Mouse (Mus musculus) left cerebral cortex, postnatal 25 days (tissue): ENCODE data around the gene St6gal1. TPM values are rescaled to one million over a fixed set of nuclear protein-coding genes. Genes with fewer than 3 reads are reported as not detected.

Source experiments
- DNase-seq, 2 experiments: peaks; one replicate each; pipeline ENCODE4 v3.0.0; 2022; ENCODE audit warnings: low spot score in 2 of 2, mixed read lengths in 1 of 2
- intact Hi-C: fragments of 180-260 bp; cut with DNase I; formaldehyde crosslinking; loops from one replicate; pipeline ENCODE4 v1.15.1; 2025
- total RNA-seq, 2 experiments: library from RNA; stranded (reverse); gene quantifications; 2 replicates each; pipeline ENCODE4 v1.2.3; 2021

St6gal1 gene
- total RNA-seq, 2 experiments from 2014 or later: 13.1 to 13.5 TPM

DNA sequence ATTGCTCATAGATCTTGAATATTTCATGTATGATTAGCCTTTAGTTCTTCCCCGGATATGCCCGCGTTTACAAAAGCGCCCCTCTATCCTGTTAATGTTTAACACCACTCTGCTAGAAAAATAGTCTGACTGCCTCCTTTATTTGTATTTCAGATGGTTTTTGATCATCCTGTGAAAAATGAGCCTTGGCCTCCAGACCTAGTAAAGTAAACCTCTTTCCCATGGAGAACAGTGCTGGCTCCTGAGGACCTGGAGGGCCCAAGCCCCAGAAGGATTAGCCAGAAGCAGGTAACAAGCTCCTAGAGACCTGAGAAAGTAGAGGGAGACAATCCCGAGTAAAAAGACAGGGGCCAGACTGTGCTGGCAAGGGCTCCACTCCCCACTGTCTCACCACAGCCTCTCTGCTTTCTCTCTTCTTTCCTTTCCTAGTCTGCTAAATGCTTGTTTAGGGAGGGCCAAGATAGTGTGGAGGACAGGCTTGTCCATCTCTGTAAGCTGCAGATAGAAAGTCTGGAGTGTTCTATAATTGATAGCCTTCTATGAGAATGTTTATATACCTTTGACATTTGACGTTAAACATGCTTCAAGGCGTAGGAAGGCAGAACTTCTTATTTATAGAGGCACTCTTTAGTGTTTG lies 93.0 kb downstream of the St6gal1 start:
- DNase-seq: no peak
- intact Hi-C loops: no loop called here

GRCm38 (mm10) chr16:23320025-23320424 lies 95.5 kb downstream of the St6gal1 start:
- intact Hi-C loops: no loop called here

GRCm38 (mm10) chr16:23320579-23320978 lies 96.0 kb downstream of the St6gal1 start:
- DNase-seq: peak in 1 of 2 experiments; percentile 26
- intact Hi-C loops: no loop called here

More at GRCm38 (mm10) chr16:23320025-23320424, 95.5 kb downstream of the St6gal1 start:
- peak in 1 of 2 experiments; percentile 16 for DNase-seq

DNA sequence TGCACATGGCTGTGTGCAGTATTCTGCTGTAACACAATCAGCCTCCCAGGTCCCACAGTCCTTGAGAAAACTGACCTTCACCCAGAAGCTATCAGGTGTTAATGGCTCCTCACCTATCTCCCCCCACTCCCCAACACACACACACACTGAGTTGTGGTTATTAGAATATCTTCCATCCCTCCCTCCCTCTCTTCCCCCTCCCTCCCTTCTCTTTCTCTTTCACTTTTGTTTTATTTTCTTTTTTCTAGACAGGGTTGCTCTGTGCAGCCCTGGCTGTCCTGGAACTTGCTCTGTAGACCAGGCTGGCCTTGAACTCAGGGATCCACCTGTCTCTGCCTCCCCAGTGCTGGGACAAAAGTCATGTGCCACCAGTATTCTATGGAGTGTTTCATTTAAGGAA lies 97.9 kb downstream of the St6gal1 start:
- intact Hi-C loops: no loop called here

GRCm38 (mm10) chr16:23323915-23324314 lies 99.4 kb downstream of the St6gal1 start:
- intact Hi-C loops: no loop called here
- DNase-seq: no peak

More for the DNA sequence above, 97.9 kb downstream of the St6gal1 start:
- no peak for DNase-seq

- intact Hi-C loops: no loop called here
- no peak for DNase-seq
Observed at GRCm38 (mm10) chr16:23324867-23325650, 100.5 kb downstream of the St6gal1 start.

DNA sequence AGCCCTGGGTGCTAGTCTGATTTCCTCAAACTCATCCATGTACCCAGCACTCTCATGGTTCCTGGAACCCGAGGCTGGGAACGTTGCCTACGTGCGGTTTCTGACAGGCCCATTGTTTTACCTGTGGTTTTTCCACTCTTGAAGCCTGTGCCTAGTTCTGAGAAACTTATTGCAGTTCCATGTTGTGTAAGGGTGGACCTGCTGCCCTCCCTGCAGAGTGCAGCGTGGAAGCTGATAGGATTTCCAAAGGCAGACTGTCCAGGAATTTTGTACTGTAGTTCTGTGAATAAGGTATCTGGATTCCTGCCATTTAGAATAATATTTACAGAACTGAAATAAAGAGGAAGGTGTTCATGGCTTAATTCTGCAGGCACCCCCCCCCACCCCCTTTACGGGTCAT lies 102.1 kb downstream of the St6gal1 start:
- intact Hi-C loops: no loop called here

DNA sequence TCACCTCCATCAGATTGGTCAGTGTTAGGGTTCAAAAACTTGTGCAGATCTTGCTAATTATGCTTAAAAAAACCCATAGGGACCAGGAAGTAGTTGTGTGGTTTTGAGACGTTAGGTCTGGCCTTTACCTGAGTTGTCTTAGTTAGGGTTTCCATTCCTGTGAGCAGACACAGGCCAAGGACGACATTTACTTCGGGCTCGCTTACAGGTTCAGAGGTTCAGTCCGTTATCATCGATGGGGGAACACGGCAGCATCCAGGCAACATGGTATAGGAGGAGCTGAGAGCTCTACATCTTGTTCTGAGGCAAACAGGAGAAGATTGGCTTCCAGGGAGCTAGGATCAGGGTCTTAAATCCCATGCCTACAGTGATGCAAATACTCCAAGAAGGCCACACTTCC lies 102.7 kb downstream of the St6gal1 start:
- intact Hi-C loops: no loop called here
- no peak for DNase-seq

More for the DNA sequence above, 102.1 kb downstream of the St6gal1 start:
- DNase-seq: no peak

GRCm38 (mm10) chr16:23328201-23328600 lies 103.7 kb downstream of the St6gal1 start:
- no peak for DNase-seq
- intact Hi-C loops: no loop called here

- intact Hi-C loops: no loop called here
- no peak for DNase-seq
Observed at GRCm38 (mm10) chr16:23332136-23332535, 107.6 kb downstream of the St6gal1 start.

- no peak for DNase-seq
- intact Hi-C loops: no loop called here
Observed at GRCm38 (mm10) chr16:23332686-23333085, 108.1 kb downstream of the St6gal1 start.

DNA sequence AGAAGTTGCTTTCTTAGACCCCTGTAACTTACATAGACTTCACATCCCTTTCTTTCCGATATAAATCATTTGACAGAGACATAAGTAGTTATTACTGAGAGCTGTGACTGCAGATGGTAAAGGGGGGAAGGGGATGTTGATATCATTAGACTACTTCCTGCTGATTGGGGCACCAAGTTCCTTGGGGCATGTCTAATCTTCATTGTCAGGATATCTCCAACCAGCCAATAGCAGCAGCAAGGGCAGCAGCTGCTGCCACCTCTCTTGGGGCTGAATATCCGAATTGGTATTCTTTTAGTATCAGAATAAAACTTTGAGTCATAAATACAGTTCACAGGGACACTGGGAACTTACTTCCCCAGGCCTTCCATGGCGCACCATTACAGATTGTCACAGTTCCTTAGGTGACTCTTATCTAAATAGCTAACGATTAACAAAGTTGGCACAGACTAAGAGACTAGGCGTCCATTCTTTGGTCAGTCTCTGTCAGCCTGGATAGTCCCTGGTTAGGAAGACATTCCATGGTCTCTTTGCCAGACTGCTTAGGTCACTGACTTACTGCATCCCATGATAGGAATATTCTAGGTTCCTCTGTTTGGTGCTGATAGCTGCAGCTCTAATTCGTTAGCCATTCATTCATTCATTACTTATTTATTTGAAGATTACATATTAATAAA lies 109.5 kb downstream of the St6gal1 start:
- DNase-seq: no peak
- intact Hi-C loops: no loop called here

DNA sequence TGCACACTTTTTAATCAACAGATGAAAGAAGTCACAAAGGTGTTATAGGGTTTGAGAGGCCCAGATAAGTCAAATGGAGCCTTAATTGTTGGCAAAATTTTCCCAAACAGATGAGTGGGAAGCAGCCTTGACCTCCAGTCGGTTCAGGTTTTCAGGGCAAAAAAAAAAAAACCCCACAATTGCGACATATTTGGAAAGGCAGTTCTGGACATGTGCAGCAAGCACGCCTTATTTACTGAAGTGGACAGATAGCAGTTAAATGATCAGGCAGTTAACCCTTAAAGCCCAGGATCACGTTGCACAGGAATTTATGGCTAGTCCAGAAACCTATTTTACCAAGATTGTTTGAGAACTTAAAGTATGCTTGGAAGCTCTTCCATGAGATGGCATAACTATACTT lies 112.8 kb downstream of the St6gal1 start:
- DNase-seq: no peak
- intact Hi-C loops: no loop called here

- intact Hi-C loops: no loop called here
Observed at GRCm38 (mm10) chr16:23341254-23341653, 116.7 kb downstream of the St6gal1 start.

GRCm38 (mm10) chr16:23350802-23351201 lies 126.3 kb downstream of the St6gal1 start:
- no peak for DNase-seq
- intact Hi-C loops: no loop called here

More at GRCm38 (mm10) chr16:23341254-23341653, 116.7 kb downstream of the St6gal1 start:
- DNase-seq: no peak

- DNase-seq: no peak
- intact Hi-C loops: no loop called here
Observed at GRCm38 (mm10) chr16:23361031-23361430, 136.5 kb downstream of the St6gal1 start.

DNA sequence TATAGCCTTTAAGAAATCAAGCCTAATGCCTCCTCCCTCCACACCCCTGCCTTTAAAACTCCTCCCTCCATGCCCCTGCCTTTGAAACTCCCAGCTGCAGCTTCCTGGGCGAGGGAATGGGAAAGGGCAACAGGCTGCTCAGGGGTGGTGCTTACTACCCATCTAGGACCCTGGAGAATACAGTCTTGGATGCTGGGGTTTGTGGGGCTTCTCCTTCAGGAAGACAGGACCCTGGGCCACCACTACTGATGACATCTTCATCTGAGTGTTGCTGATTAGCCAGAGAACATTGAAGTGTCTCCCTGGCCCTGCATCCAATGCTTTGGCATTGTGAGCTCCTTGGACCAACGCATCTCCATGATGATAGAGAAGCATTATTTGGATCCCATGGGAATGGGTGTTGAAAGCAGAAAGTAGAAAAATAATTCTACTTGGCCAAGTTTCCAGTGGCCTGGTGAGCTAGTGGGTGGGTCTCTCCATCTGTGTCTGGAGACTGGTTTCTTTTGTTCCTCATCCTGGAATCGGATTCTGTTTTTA lies 137.0 kb downstream of the St6gal1 start:
- no peak for DNase-seq
- intact Hi-C loops: no loop called here

DNA sequence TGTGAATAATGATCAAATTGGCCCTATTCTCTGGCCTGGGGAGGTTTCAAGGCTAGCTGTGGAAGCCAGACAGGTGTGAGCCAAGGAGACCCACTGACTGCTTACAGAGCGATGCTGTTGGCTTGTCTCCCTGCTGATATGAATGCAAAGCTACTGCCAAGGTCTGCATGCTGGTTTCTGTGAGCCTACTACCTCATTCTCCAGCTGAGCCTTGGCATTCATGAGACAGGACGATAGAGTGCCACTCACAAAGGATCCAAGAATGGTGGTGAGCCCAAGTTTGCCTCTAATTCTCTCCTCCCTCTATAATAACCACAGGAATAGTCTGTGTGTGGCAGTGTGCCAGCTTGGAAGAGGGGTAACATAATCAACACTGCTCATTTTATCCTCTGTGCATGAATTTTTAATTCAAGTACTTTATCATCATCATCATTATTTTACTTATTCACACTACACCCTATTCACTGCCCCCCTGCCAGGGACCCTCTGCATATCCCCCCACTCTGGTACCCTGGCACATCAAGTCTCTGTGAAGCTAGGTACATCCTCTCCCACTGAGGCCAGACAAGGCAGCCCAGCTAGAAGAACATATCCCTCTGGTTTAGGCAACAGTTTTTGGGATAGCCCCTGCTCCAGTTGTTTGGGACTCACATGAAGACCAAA lies 139.9 kb downstream of the St6gal1 start:
- DNase-seq: no peak
- intact Hi-C loops: no loop called here

- DNase-seq: no peak
- intact Hi-C loops: no loop called here
Observed at GRCm38 (mm10) chr16:23369124-23369523, 144.6 kb downstream of the St6gal1 start.

DNA sequence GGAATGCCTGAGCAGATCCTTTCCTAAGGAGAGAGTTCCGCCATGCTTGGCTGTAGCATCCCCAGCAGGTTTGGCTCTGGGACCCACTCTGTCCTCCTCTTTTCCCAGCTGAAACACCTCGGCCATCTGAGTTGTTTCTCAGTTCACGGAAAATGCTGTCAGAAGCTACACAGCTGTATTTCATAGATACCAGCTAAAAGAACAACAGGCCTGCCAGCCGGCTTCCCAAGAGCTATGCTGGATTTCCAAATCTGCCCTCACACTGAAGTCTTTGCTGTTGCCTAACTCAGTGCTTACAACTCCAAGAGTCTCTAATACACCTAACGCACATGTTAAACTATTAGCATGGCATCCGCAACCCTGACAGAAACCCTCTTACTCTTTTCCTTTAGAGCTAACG lies 146.2 kb downstream of the St6gal1 start:
- DNase-seq: no peak
- intact Hi-C loops: no loop called here
